Mouse (Mus musculus) ES-Bruce4 (cell line): ENCODE results near the gene Asic2.

Experiments
- CTCF ChIP-seq: IDR thresholded peaks from one replicate; pipeline ENCODE4 v1.8.1; 2011; ENCODE audit warnings: low read depth, low read length
- EP300 ChIP-seq: IDR thresholded peaks from 2 replicates; pipeline ENCODE4 v1.6.1; 2011; ENCODE audit warnings: low read depth, low read length; ENCODE audit not compliant: insufficient read depth
- POLR2A ChIP-seq: IDR thresholded peaks from one replicate; pipeline ENCODE4 v1.8.1; 2011; ENCODE audit warnings: low read length; ENCODE audit not compliant: insufficient read depth

- TF ChIP-seq EP300 (no peak), CTCF (no peak), POLR2A (no peak)
Measured at GRCm38 (mm10) chr11:80973273-80973672, 995.0 kb downstream of the Asic2 start.
